Mouse (Mus musculus) MN1 (cell line): ENCODE measurements around the gene Tmem63a.
"Not testable (repeated sequence)": the region's sequence is repeated elsewhere in the genome, so short reads cannot be mapped to it uniquely, and the experiment has no call there.

ENCODE experiments used
- DNase-seq: peaks from one replicate; pipeline ENCODE4 v3.0.0-alpha.2; 2016; ENCODE audit warnings: low spot score

Gene Tmem63a

DNA sequence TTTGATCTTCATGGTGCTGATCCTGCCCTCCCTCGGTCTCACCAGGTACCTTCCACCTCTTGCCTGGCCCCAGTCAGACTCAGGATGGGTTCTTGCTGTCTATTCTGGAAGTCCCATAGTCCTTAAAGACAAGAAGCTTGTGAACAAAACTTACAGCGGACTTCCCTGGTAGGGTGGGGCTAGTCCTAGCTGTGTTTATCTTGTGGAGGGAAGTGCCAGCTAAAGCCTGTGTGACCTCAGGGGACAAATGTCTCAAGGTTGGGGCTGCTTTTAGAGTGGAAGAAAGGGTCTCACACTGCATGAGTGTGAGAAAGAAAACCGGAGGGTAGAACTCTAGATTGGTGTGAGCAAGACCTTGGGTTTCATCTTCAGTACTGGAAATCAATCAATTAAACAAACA is 23.6 kb downstream of the Tmem63a start:
- no peak for DNase-seq

DNA sequence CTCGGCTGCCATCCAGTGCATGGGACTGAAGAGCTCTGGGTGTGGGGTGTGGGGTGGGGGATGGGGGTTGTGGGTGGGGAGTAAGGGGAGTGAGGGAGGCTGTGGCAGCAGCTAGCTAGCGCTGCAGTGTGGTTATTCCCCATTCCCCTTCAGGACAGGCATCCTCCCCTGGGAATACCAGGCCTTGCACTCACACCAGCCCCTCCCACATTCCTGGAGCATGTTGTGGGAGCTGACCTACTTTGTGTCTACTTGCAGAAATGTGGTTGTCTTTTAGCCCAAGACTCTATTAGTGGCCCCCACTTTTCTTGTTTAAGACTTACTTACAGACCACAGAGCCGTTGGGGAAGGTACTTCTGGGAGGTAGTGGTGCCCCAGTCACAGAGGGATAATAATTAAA is 24.4 kb downstream of the Tmem63a start:
- DNase-seq = peak; percentile 70

DNA sequence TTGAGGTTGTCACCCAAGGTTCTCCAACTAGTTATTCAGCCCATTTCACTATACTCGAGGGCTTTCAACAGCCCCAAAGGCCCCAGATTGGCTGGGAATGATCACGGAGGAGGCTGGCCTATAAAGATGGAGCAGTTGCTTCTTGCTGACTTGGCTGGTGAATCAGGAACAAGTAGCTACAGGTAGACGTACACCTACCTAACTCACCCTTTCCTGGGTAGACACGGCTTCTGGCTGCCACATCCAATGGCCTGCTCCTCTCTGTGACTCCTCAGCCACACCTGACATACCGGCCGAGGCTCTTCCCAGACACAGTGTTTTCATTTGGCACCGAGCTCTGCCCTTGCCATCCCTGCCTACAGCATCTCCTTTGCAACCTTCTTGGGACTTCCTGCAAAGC is 25.1 kb downstream of the Tmem63a start:
- DNase-seq = no peak

DNA sequence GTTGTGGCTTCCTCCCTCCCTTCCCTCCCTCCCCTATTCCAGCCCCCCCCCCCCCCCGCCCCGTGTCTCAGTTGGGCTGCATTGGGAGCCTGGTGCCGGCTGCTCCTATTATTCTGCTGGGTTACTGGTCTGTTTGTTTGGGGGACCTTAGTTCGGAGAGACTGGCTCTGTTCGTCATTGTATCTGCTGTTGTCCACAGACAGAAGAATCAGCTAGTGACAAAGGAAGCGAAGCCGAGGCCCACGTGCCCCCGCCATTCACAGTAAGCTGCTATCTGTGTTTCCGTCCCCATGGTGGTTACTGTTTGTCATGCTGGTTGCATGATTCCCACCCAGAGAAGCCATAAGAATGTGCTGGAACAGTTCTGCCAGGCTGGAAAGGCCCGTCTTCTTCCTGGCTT is 30.8 kb downstream of the Tmem63a start:
- DNase-seq = no peak

DNA sequence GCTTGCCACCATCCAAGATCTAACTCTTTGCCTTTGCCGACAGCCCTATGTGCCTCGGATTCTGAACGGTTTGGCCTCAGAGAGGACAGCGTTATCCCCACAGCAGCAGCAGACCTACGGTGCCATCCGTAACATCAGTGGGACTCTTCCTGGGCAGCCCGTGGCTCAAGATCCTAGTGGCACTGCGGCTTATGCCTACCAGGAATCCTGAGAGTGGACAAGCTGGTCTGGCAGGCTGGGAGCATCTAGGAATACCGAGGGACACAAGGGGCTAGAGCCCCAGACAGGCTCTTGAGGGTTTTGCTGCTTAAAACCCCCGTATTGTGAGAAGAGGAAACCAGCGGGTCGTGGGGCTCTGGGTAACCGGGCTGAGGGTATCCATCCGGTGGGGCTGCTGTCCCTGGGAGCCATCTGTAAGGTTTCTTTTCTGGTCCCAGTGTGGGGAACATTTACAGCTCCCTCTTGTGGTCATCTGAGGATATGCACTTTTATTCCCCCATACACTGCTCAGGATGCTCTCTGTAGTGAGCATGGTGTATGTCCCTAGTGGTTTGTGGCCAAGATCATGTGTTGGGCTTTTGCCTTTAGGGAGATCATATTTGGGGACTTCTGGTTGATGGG is 32.1 kb downstream of the Tmem63a start:
- DNase-seq = peak; percentile 65

DNA sequence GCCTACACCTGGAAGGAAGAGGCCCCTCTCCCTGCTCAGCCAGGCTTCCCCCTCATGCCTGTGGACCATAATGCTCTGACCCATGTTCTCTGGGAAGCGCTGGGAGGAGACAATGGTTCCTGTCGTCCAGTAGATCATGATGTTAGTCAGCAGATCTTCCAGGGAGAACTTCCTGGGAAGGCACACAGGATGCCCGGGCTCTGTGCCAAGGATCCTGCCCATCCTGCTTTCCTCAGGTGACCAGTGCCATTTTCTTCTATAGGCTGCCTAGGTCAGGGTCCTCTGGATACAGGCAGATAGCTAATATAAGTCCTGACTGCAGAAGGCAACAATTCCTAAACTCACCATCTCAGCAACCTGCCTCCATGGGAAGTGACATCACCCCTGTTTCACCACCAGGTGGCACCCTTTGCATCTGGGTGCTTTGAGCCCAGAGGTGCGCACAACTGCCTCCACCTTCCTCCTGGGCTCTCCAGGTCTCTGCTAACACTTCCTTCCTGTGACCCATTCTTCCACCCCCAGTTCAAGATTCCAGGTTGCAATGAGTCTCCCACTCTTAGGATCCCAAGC is 34.1 kb downstream of the Tmem63a start:
- DNase-seq = peak; percentile 61

DNA sequence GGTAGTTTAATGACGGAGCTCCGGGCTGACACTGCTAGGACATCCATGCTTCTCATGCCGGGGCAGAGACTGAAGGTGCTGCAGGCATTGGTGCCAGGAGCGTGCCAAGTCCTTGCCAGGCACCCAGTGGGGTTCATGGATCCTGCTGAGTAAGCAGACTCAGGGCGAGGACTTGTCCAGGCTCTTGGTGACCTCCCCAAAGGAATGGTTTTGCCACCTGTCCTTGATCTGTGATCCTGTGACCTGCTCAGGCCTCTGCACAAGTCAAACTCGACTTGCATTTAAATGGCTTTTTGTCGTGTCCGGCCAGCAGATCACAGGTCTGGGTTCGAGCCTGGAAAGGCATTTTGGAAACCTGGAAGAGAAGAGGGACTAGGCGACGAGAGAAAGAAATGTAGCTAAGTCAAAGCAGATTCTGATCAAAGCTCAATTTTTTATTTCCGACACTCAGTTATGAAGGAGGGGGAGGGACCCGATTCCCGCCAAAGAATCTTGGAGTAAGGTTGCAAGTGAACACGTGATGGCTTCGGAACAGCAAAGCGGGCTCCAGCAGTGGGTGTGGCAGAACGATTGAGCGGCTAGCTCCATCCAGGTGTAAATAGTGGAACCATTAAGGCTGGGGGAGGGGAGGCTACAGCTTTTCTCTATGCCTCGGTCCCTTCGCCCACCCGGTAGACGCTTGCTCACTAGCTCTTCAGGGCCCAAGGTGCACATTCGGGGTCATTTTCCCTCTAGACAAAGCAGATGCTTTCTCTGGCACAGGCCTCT is 37.5 kb downstream of the Tmem63a start:
- DNase-seq = no peak

DNA sequence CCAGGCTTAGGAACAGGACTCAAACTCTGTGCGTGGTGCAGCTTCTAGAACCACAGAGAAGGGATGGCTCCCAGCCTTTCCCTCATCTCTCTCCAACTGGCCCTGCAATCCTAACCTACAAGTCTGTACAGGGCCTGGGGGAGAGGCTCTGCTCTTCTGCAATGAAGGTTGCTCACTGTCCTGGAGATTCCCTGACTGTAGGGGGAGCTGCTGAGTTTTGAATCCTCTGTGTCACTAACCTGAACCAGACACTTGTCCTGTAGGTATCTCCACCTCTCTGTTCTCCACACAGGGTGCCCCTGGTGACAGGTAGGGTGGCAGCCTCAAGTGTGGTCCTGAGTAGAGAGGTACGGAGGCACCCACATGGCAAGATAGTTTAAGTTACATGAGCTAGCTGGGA is 38.3 kb downstream of the Tmem63a start:
- no peak for DNase-seq

DNA sequence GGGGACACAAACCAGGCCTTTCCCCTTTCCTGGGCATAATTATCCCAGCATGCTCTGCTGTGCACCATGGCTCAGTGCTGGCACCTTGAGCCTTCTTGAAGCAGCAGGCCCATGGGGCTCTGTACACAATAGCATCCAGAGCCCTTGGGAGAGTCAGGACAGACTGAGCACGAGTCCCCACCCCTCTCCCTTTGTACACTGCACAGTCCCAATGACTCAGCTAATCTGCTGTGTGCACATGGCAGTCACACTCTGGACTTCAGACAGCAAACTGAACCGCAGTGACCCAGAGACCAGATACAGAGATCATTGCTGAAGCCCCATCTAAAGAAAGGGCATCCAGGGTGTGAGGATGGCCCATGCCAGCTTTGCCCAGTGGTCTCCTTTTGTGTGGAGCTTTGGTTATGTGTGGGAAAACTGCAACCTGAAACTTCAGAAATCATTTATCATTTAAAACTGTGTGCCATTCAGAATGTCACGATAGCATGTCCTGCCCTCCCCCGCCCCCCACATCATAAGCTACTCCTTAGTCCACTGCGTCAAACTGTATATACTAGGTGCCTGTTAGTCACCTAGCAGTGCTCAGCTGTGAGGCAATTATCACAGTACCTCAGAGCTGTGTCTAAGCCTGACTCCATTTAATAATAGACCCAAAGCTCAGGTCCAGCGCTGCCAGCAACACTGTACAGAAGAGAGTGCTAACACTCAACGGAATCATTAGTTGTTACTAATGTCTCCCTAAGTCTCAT is 39.3 kb downstream of the Tmem63a start:
- not testable (repeated sequence) for DNase-seq

DNA sequence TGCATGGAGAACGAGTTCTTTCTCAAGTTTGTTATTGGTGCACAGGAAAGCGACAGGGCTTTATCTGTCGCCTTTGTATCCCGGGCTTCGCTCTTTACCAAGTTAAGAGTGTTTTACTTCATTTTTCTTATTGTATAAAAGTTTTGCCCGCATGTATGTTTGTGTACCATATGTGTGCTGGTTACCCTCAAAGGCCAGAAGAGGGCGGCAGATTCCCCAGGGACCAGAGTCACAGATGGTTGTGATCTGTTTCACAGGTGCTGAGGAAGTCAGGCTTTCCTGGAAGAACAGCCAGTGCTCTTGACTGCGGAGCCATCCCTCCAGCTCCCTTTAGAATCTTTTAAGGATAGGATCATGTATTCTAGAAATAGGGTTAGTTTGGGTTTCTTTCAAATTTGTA is 44.6 kb downstream of the Tmem63a start:
- DNase-seq = no peak

DNA sequence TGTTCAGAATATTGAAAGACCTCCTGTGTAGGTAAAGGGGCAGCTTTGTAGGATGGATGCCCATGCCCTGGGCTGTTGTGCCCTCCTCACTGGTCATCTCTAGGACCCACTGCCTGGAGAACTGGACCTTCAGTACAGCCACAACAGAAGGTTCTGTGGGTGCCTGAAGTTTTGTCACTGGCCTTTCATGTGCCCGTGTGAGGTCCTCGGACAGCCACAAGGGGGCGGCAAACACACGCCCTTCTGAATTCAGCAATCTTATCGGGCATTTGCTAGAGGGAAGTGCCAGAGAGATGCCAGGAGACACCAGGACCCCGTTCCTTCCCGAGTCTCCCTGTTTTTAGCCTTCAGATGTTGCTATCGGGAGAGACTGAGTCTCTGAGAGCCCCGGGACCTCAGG is 45.6 kb downstream of the Tmem63a start:
- peak; percentile 82 for DNase-seq

DNA sequence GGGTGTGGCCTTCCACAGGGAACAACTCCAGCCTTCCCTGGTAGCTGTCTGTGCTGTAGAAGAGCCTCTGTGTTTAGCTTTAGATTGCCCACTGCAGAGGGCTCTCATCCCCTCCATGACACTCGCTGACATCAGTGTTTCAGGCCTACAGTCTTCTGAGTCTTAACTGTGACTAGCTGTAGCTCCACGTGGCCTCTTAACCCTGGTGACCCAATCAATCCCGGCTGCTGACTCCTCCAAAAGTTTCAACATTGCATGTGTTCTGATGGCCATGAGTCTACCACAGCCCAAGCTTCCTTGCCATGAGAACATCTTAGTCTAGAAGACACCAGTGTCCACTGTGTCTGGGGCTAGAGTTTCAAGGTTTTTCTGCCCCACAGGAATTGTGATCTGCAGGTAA is 48.5 kb downstream of the Tmem63a start:
- DNase-seq = no peak

DNA sequence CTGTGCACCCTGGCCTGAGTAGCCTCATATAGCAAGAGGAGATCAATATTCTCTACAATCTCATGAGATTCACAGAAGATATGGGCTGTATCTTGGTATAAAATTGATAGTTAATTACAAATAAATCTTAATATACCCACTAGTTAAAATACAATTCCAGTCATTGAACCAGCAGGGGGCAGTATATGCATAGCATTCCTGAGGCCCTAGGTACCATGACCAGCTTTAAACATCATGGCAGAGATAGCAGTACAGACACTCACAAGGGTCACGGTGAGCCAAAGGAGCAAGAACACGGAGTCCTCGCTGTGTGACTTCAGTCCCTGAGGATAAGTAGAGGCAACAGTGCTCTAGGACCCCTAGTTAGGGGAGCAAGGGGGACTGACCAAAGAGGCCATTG is 50.0 kb downstream of the Tmem63a start:
- DNase-seq = peak; percentile 79

DNA sequence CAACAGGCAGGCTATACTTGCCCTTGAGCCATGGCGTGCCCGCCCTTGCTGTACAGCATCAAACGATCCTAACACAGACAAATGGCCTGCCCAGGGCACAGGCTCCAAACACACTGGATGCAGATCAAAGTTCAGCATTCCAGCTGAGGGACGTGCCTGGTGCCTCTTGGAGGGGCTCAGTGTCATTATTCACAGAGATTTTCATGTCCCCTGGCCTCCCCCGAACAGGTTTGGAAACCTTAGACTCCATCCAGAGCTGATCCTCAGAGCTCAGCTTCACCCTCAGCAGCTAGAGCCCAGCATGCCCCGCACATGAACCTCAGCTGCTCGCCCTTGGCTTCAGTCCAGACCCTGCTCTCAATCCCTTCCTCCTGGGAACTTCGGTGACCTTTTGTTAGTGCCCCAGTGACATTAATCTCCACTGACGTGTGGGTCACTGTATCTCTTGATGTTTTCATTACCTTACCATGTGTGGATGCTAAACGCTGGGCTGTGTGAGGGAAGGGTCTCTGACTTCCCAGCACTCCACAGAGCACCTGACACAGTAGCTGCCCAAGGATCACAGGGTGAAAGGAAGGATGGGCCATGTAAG is 58.5 kb downstream of the Tmem63a start:
- no peak for DNase-seq

DNA sequence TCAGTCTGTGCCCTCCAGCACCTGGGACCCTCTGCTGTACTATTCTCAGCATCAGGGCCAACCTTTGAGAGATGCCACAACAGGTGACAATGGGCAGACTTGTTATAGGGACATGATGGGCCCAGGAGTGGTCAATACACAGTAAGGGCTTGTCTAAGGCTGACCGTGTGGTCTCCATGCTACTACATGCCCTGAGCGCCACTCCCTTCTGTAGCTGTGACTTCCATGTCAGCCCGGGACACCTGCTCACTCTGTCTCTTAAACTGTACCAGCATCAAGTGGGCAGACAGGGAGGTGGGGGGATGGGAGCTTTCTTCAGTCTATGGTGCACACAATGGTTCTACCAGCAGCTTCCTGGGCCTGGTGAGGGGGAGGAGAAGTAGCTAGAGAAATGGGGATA is 59.1 kb downstream of the Tmem63a start:
- DNase-seq = no peak

DNA sequence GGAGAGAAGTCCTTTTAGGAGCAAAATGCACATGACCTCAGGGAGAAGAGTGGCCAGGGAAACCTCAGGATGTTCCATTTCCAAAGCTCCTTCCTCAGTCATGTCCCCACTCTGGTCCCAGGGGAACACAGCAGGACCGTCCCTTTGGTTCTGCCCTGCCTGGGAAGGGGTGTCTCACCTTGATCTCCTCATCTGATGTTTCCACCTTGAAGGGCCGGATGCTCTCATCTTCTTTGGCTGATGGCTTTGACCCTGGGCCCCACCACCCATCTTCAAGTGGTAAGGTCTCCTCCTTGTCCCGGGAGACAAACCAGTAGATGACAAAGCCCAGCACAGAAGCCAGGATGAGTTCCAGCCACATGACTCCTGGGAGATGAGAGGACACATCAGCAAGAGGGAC is 59.5 kb downstream of the Tmem63a start:
- DNase-seq = no peak

DNA sequence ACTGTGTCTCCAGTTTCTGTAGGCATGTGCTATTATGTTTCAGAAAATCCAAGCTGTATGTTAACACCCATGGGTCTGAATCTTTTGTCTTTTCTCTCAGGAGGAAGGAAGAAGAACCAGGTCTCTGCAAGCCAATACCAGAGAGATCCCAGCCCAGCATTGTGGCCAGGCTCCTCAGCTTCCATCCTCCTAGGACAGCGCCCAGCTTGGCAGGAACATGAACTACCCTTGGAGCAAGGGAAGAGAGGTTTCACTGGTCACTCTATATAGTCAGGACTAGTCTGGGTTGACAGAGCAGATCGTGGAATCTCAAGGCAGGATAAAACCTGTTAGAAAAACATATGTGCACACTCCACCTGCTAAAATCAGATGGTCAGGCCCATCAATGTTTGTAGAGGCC is 61.6 kb downstream of the Tmem63a start:
- no peak for DNase-seq

DNA sequence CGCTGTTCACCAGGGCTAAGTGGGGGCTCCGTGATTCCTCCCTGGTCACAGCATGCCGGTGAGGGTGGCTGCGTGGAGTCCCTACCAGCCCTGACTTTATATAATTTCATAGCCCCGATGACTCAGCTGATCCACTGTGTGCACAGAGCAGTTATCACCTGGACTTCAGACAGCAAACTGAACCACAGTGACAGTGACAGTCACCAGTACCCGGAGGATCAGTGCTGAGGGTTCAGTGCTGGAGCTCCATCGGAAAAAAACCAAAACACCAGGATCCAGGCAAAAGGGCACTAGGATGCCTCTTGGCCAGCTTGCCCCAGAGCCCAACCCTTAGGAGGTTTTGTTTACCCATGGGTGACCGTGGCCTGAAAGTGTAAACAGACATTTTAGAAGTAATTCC is 63.2 kb downstream of the Tmem63a start:
- DNase-seq = no peak

DNA sequence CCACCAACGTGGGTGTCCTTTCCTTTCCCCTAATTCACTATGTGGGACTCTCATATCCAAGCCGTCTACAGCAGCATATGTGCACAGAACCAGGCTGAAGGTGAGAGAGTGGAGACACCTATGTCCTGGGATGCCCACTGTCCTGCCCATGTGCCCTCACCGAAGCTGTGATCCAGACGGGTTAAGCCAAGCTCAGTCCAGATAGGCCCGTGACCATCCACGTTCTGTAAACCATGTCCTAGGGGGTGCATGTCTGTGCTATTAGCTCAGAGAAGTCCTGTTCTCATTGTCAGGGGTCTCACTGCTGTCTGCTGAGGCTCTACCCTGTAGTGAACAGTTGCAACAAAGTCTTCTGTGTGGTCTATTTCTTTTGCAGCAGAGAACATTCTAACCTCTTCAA is 65.7 kb downstream of the Tmem63a start:
- no peak for DNase-seq

DNA sequence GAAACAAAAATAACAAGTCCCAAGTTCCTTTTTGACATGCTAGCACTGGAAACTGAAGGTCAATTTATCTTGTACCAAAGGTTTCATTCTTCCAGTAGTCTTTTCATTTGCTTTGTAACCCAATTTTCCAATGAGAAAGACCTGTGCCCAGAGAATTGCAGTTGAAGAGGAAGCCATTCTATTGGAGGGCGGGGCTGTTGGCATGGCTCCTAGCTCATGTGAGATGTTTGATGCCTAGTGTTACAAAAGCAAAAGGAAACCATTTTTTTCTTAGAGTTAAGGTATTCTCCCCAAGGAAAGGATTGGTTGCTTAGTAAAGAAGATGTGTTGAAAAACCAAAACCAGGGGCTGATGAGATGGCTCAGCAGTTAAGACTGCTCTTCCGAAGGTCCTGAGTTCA is 66.1 kb downstream of the Tmem63a start:
- no peak for DNase-seq

DNA sequence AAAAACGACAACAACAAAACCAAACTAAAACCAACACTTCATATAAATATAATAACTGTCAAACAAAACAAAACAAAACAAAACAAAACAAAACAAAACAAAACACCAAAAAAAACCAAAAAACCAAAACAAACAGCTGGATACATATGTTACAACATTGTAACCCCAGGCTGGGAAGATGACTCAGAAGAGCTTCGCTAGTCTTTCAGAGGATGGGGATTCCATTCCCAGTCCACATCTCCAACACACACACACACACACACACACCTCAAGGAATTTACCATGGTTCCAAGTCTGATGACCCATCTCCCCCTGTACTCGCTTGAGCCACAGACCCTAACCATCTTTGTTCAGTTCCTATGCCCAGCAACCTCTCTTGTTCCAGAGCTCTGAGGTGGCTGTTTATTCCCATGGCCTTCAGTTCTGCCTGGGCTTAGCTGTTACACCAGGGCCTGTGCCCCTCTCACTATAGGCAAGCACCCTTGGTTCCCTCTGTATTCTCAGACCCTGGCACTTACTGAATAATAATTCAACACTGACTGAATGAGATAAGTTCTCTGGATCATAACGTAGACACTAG is 67.0 kb downstream of the Tmem63a start:
- no peak for DNase-seq

DNA sequence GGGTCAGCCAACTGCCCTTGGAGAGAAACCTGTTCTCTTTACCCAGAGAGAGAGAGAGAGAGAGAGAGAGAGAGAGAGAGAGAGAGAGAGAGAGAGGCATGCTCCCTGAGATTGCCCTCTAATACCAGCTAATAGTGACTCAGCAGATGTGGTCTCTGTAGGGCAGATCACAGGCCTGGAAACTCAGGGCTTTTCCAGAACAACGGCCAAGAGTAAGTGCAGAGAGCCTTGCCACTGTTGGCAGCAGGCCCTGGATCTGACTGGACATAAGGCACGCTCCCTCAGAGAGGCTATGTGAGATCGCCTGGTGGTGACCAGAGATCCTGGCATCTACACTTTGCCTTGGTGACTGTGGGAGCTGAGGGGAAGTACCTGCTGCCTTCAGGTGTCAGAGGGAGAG is 67.6 kb downstream of the Tmem63a start:
- peak; percentile 94 for DNase-seq
